Mouse (Mus musculus): ENCODE measurements around the gene Haus6. TPM values are rescaled to one million over a fixed set of nuclear protein-coding genes. Genes with fewer than 3 reads are reported as not detected.
A peak's percentile ranks its signal among the peaks of the same experiment; 100 is the strongest.

The Haus6 gene
- polyA plus RNA-seq, 1 experiment from 2014 or later = 14.3 TPM

- H3K36me3 ChIP-seq (ENCODE audit: control insufficient read depth, insufficient read depth, low read length) = peaks cover 11% of the 10 kb centered on the region
- H3K4me2 ChIP-seq (ENCODE audit: low read depth, low read length) = no peak overlapping the region
- no peak overlapping the region for H3K9ac ChIP-seq (ENCODE audit: low read length)
- peaks cover 16% of the 10 kb centered on the region for H3K4me1 ChIP-seq (ENCODE audit: control insufficient read depth, insufficient read depth, low read length)
- WGBS = 64% methylated on average over 4 of the region's 4 CpGs
- H3K9me3 ChIP-seq (replicated peaks; ENCODE audit: control insufficient read depth, low read length) = no peaks in the 10 kb centered on the region
- H3K27ac ChIP-seq (ENCODE audit: low read length) = no peak overlapping the region
- no peaks in the 10 kb centered on the region for H3K27me3 ChIP-seq (ENCODE audit: control insufficient read depth, insufficient read depth, low read length)
- no peak for ATAC-seq (ENCODE audit: insufficient read depth, low FRiP score)
- no peak overlapping the region for H3K4me3 ChIP-seq (replicated peaks; ENCODE audit: low read length)
These were observed 31.8 kb downstream of the Haus6 start for GRCm38 (mm10) chr4:86580056-86580455.

DNA sequence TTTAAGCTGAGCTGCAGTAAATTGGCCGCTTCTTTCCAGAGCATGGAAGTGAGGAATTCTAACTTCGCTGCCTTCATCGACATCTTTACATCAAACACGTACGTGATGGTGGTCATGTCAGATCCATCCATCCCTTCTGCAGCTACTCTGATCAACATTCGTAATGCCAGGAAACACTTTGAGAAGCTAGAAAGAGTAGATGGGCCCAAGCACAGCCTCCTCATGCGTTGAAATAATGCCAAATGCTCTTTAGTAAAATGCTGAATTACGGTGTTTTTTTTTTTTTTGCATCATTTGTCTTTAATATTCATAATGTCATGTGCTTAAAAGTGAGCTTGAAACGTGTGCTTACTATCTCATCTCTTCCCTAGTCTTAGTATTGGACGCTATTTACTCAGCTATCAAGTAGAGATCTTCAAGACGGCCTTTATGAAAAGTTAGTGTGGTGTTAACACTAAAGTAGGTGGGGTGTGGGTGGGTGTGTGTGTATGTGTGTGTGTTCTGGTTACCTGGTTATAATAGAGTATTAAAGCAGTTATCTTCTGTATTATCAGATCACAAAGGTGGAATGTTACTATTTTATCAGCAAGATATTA, 35.1 kb downstream of the Haus6 start:
- Histone ChIP-seq H3K36me3 (ENCODE audit: control insufficient read depth, insufficient read depth, low read length) (no peaks in the 10 kb centered on the region; the same call in 1 of the 2 replicates), H3K27me3 (ENCODE audit: control insufficient read depth, insufficient read depth, low read length) (no peaks in the 10 kb centered on the region), H3K9me3 (replicated peaks; ENCODE audit: control insufficient read depth, low read length) (no peaks in the 10 kb centered on the region), H3K4me3 (replicated peaks; ENCODE audit: low read length) (peak overlapping the region; percentile 93), H3K27ac (ENCODE audit: low read length) (peak overlapping the region; percentile 99), H3K4me2 (ENCODE audit: low read depth, low read length) (peak overlapping the region; percentile 84), H3K9ac (ENCODE audit: low read length) (peak overlapping the region; percentile 94), H3K4me1 (ENCODE audit: control insufficient read depth, insufficient read depth, low read length) (peaks cover 16% of the 10 kb centered on the region)
- ATAC-seq (ENCODE audit: insufficient read depth, low FRiP score) = no peak
- WGBS = 3% methylated on average over 11 of the region's 11 CpGs

DNA sequence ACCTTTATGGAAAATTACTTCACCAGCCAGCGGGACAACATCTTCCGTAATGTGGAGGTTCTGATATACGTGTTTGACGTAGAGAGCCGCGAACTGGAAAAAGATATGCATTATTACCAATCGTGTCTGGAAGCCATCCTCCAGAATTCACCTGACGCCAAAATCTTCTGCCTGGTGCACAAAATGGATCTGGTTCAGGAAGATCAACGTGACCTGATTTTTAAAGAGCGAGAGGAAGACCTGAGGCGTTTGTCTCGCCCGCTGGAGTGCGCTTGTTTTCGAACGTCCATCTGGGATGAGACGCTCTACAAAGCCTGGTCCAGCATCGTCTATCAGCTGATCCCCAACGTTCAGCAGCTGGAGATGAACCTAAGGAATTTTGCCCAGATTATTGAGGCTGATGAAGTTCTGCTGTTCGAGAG, 35.7 kb downstream of the Haus6 start:
- H3K27me3 ChIP-seq (ENCODE audit: control insufficient read depth, insufficient read depth, low read length) = no peaks in the 10 kb centered on the region
- peak overlapping the region; percentile 99 for H3K27ac ChIP-seq (ENCODE audit: low read length)
- 0% methylated on average over 20 of the region's 20 CpGs for WGBS
- H3K9me3 ChIP-seq (replicated peaks; ENCODE audit: control insufficient read depth, low read length) = no peaks in the 10 kb centered on the region
- H3K4me1 ChIP-seq (ENCODE audit: control insufficient read depth, insufficient read depth, low read length) = peaks cover 16% of the 10 kb centered on the region
- H3K4me3 ChIP-seq (replicated peaks; ENCODE audit: low read length) = peak overlapping the region; percentile 93
- peak overlapping the region; percentile 84 for H3K4me2 ChIP-seq (ENCODE audit: low read depth, low read length)
- ATAC-seq (ENCODE audit: insufficient read depth, low FRiP score) = no peak
- peak overlapping the region; percentile 94 for H3K9ac ChIP-seq (ENCODE audit: low read length)
- H3K36me3 ChIP-seq (ENCODE audit: control insufficient read depth, insufficient read depth, low read length) = no peaks in the 10 kb centered on the region; the same call in 1 of the 2 replicates

- peak; percentile 97 for ATAC-seq (ENCODE audit: insufficient read depth, low FRiP score)
- WGBS = under 1% methylated on average over 53 of the region's 53 CpGs
These were observed 36.4 kb downstream of the Haus6 start, which contains the start of gene Rraga for GRCm38 (mm10) chr4:86575283-86575983. TSS of gene Rraga (plus strand) at chr4:86575668.

DNA sequence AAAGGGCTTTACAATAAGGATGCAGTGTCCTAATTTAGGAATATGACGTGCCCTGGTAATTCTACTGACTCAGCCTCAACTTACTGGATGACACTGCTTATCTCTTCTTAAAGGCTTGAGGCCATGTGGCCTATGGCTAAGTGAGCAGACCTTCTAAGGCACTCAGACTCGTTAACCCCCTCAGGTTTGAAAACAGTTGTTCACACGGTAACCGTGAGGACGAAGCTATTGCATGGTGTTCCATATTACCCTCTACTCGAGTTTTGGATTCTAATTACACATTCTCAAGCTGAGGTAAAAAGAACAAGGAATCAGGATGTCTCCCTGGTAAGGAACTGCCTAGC, 36.9 kb downstream of the Haus6 start:
- H3K4me3 ChIP-seq (replicated peaks; ENCODE audit: low read length) = peak overlapping the region; percentile 93
- H3K27me3 ChIP-seq (ENCODE audit: control insufficient read depth, insufficient read depth, low read length) = no peaks in the 10 kb centered on the region
- 17% methylated on average over 6 of the region's 6 CpGs for WGBS
- H3K9ac ChIP-seq (ENCODE audit: low read length) = peak overlapping the region; percentile 94
- H3K4me1 ChIP-seq (ENCODE audit: control insufficient read depth, insufficient read depth, low read length) = peaks cover 16% of the 10 kb centered on the region
- peak overlapping the region; percentile 99 for H3K27ac ChIP-seq (ENCODE audit: low read length)
- H3K36me3 ChIP-seq (ENCODE audit: control insufficient read depth, insufficient read depth, low read length) = no peaks in the 10 kb centered on the region; the same call in 1 of the 2 replicates
- peak overlapping the region; percentile 72 for H3K4me2 ChIP-seq (ENCODE audit: low read depth, low read length)
- no peaks in the 10 kb centered on the region for H3K9me3 ChIP-seq (replicated peaks; ENCODE audit: control insufficient read depth, low read length)
- ATAC-seq (ENCODE audit: insufficient read depth, low FRiP score) = peak; percentile 0; the same call in 1 of the 2 replicates

More at GRCm38 (mm10) chr4:86575283-86575983, 36.4 kb downstream of the Haus6 start, which contains the start of gene Rraga:
- Histone ChIP-seq H3K36me3 (ENCODE audit: control insufficient read depth, insufficient read depth, low read length) (no peaks in the 10 kb centered on the region; the same call in 1 of the 2 replicates), H3K4me3 (replicated peaks; ENCODE audit: low read length) (peak within 1 kb of the TSS; percentile 93), H3K9ac (ENCODE audit: low read length) (peak within 1 kb of the TSS; percentile 94), H3K9me3 (replicated peaks; ENCODE audit: control insufficient read depth, low read length) (no peaks in the 10 kb centered on the region), H3K27ac (ENCODE audit: low read length) (peak within 1 kb of the TSS; percentile 99), H3K4me2 (ENCODE audit: low read depth, low read length) (peak within 1 kb of the TSS; percentile 84), H3K4me1 (ENCODE audit: control insufficient read depth, insufficient read depth, low read length) (peaks cover 16% of the 10 kb centered on the region), H3K27me3 (ENCODE audit: control insufficient read depth, insufficient read depth, low read length) (no peaks in the 10 kb centered on the region)

- no peak overlapping the region for H3K9ac ChIP-seq (ENCODE audit: low read length)
- no peak overlapping the region for H3K4me3 ChIP-seq (replicated peaks; ENCODE audit: low read length)
- 94% methylated on average over 3 of the region's 3 CpGs for whole genome bisulfite sequencing
- H3K9me3 ChIP-seq (replicated peaks; ENCODE audit: control insufficient read depth, low read length) = no peaks in the 10 kb centered on the region
- H3K36me3 ChIP-seq (ENCODE audit: control insufficient read depth, insufficient read depth, low read length) = no peaks in the 10 kb centered on the region
- ATAC-seq (ENCODE audit: insufficient read depth, low FRiP score) = no peak
- no peak overlapping the region for H3K27ac ChIP-seq (ENCODE audit: low read length)
- no peaks in the 10 kb centered on the region for H3K27me3 ChIP-seq (ENCODE audit: control insufficient read depth, insufficient read depth, low read length)
- no peaks in the 10 kb centered on the region for H3K4me1 ChIP-seq (ENCODE audit: control insufficient read depth, insufficient read depth, low read length)
- H3K4me2 ChIP-seq (ENCODE audit: low read depth, low read length) = no peak overlapping the region
These were observed 50.8 kb downstream of the Haus6 start for GRCm38 (mm10) chr4:86561061-86561460.

DNA sequence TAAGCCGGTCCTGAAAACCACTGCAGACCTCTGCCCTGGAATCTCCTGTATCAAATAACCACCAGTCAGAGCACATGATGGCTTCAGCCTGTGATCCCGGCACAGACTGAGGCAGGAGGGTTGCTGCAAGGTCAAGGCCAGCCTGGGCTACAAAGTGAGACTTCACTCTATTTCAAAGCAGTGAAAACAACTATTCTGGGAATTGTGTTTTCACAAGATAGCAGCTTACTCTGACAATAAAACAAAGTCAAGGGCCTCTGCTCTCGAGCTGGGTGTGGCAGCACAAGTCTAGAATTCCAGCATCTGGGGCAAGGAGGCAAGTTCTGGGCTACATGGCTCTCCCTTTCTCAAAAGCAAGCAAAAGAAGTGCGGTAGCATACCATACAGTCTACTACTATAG, 52.8 kb downstream of the Haus6 start:
- Histone ChIP-seq H3K4me1 (ENCODE audit: control insufficient read depth, insufficient read depth, low read length) (no peaks in the 10 kb centered on the region), H3K9ac (ENCODE audit: low read length) (no peak overlapping the region), H3K36me3 (ENCODE audit: control insufficient read depth, insufficient read depth, low read length) (no peaks in the 10 kb centered on the region), H3K9me3 (replicated peaks; ENCODE audit: control insufficient read depth, low read length) (no peaks in the 10 kb centered on the region), H3K27ac (ENCODE audit: low read length) (no peak overlapping the region), H3K4me3 (replicated peaks; ENCODE audit: low read length) (no peak overlapping the region), H3K27me3 (ENCODE audit: control insufficient read depth, insufficient read depth, low read length) (no peaks in the 10 kb centered on the region), H3K4me2 (ENCODE audit: low read depth, low read length) (no peak overlapping the region)
- WGBS = 60% methylated on average over 4 of the region's 4 CpGs
- ATAC-seq (ENCODE audit: insufficient read depth, low FRiP score) = no peak

- Histone ChIP-seq H3K27ac (ENCODE audit: low read length) (no peak within 1 kb of the TSS), H3K27me3 (ENCODE audit: control insufficient read depth, insufficient read depth, low read length) (no peaks in the 10 kb centered on the region), H3K4me3 (replicated peaks; ENCODE audit: low read length) (no peak within 1 kb of the TSS), H3K36me3 (ENCODE audit: control insufficient read depth, insufficient read depth, low read length) (no peaks in the 10 kb centered on the region), H3K4me1 (ENCODE audit: control insufficient read depth, insufficient read depth, low read length) (no peaks in the 10 kb centered on the region), H3K4me2 (ENCODE audit: low read depth, low read length) (no peak within 1 kb of the TSS), H3K9me3 (replicated peaks; ENCODE audit: control insufficient read depth, low read length) (no peaks in the 10 kb centered on the region), H3K9ac (ENCODE audit: low read length) (no peak within 1 kb of the TSS)
- 90% methylated on average over 7 of the region's 7 CpGs for WGBS
- no peak for ATAC-seq (ENCODE audit: insufficient read depth, low FRiP score)
These were observed 53.6 kb downstream of the Haus6 start, which contains the start of gene Saxo1 for GRCm38 (mm10) chr4:86558228-86558627. TSS of gene Saxo1 (minus strand) at chr4:86558328.

DNA sequence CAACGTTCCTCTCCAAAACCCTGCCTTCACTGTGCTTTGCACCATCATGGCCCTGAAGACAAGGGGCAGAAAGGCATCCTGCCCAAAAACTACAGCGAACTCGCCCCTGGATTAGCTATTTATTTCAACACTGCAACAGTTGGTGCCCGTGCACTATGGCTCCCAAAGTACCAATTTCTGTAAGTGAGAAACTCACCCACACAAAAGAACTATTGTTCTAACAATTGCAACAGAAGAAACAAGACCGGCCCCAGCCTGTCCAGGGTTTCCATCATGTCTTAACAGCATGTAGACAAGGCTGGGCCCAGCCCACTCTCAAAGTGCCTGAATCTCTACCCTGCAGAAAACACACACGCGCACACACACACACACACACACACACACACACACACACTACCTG, 54.5 kb downstream of the Haus6 start:
- H3K27ac ChIP-seq (ENCODE audit: low read length) = no peak overlapping the region
- H3K4me2 ChIP-seq (ENCODE audit: low read depth, low read length) = no peak overlapping the region
- ATAC-seq (ENCODE audit: insufficient read depth, low FRiP score) = no peak
- H3K4me3 ChIP-seq (replicated peaks; ENCODE audit: low read length) = no peak overlapping the region
- no peaks in the 10 kb centered on the region for H3K36me3 ChIP-seq (ENCODE audit: control insufficient read depth, insufficient read depth, low read length)
- no peak overlapping the region for H3K9ac ChIP-seq (ENCODE audit: low read length)
- WGBS = 68% methylated on average over 7 of the region's 7 CpGs
- no peaks in the 10 kb centered on the region for H3K4me1 ChIP-seq (ENCODE audit: control insufficient read depth, insufficient read depth, low read length)
- H3K27me3 ChIP-seq (ENCODE audit: control insufficient read depth, insufficient read depth, low read length) = no peaks in the 10 kb centered on the region
- no peaks in the 10 kb centered on the region for H3K9me3 ChIP-seq (replicated peaks; ENCODE audit: control insufficient read depth, low read length)
